Mouse (Mus musculus) forelimb bud, embryonic 11.5 days (tissue): ENCODE measurements around the gene Efcab10.

Experiments
- DNase-seq: peaks from one replicate; pipeline ENCODE4 v3.0.0-alpha.2; 2012; ENCODE audit warnings: low read depth, low spot score

Gene Efcab10

GRCm38 (mm10) chr12:33427726-33428125 lies 33.1 kb downstream of the Efcab10 start:
- DNase-seq: no peak

GRCm38 (mm10) chr12:33429387-33430160 lies 34.9 kb downstream of the Efcab10 start, which contains the start of gene Twistnb:
TSS of gene Twistnb (plus strand) at chr12:33429635.
- peak; percentile 98 for DNase-seq

GRCm38 (mm10) chr12:33433812-33434211 lies 39.2 kb downstream of the Efcab10 start:
- DNase-seq: no peak

GRCm38 (mm10) chr12:33434758-33435157 lies 40.1 kb downstream of the Efcab10 start:
- DNase-seq: no peak
